Mouse (Mus musculus) gastrocnemius, postnatal 36 days (tissue): ENCODE data around the gene Orc3. TPM values are rescaled to one million over a fixed set of nuclear protein-coding genes. Genes with fewer than 3 reads are reported as not detected.

Experiments used
- DNase-seq, 2 experiments: peaks; one replicate each; pipeline ENCODE4 v3.0.0; 2022
- intact Hi-C: fragments of 180-260 bp; cut with DNase I; formaldehyde crosslinking; loops from one replicate; pipeline ENCODE4 v1.15.1; 2025
- long read RNA-seq, 2 experiments: library from polyadenylated mRNA; stranded (forward); transcript quantifications; one replicate each; pipeline ENCODE4 v2.0.0; 2021
- total RNA-seq, 2 experiments: library from RNA; stranded (reverse); gene quantifications; 2 replicates each; pipeline ENCODE4 v1.2.3; 2021

Orc3 gene
- 10 to 100 TPM; 32.7 to 36.2 TPM for total RNA-seq
- long read RNA-seq, experiment 1, transcript Orc3-202 (20 exons, 2,266 nt), result major isoform, 8 of 273 reads
- long read RNA-seq, experiment 1, partial matches to known transcripts, result 254 of 273 reads
- long read RNA-seq, experiment 1, other reads (novel, unspliced or antisense), result 7 of 273 reads
- long read RNA-seq, experiment 2, transcript Orc3-202 (20 exons, 2,266 nt), result minor isoform, 10 of 329 reads
- long read RNA-seq, experiment 2, transcript Orc3-201 (20 exons, 2,300 nt), result major isoform, 12 of 329 reads
- long read RNA-seq, experiment 2, partial matches to known transcripts, result 304 of 329 reads
- long read RNA-seq, experiment 2, other reads (novel, unspliced or antisense), result 3 of 329 reads

- DNase-seq, result peak; percentile 85 to 87
- intact Hi-C loops, result loop anchor here (10.0 kb wide), 1 partner anchor 160 kb away; the partner anchor contains the start of gene Smim8
These were observed at the start of gene Orc3, which contains the start of gene Rars2 for GRCm38 (mm10) chr4:34614630-34615094. Gene Orc3, minus strand, starts transcription at chr4:34614944. Gene Rars2, plus strand, starts transcription at chr4:34614957.

- DNase-seq, result no peak
- intact Hi-C loops, result no loop called here
These were observed 47.2 kb upstream of the Orc3 start for GRCm38 (mm10) chr4:34661927-34662326.

- intact Hi-C loops, result no loop called here
- DNase-seq, result no peak
These were observed 46.8 kb upstream of the Orc3 start for GRCm38 (mm10) chr4:34661514-34661913.

GRCm38 (mm10) chr4:34659012-34659411, 44.3 kb upstream of the Orc3 start:
- intact Hi-C loops, result no loop called here

GRCm38 (mm10) chr4:34656101-34656500, 41.4 kb upstream of the Orc3 start:
- intact Hi-C loops, result no loop called here
- DNase-seq, result no peak

More at GRCm38 (mm10) chr4:34659012-34659411, 44.3 kb upstream of the Orc3 start:
- DNase-seq, result no peak

GRCm38 (mm10) chr4:34653179-34653578, 38.4 kb upstream of the Orc3 start:
- intact Hi-C loops, result no loop called here
- no peak for DNase-seq

- no peak for DNase-seq
- intact Hi-C loops, result no loop called here
These were observed 30.0 kb upstream of the Orc3 start for GRCm38 (mm10) chr4:34644779-34645178.

GRCm38 (mm10) chr4:34640731-34641130, 26.0 kb upstream of the Orc3 start:
- no peak for DNase-seq
- intact Hi-C loops, result no loop called here

- DNase-seq, result no peak
- intact Hi-C loops, result no loop called here
These were observed 25.1 kb upstream of the Orc3 start for GRCm38 (mm10) chr4:34639745-34640364.

- intact Hi-C loops, result no loop called here
- DNase-seq, result no peak
These were observed 23.1 kb upstream of the Orc3 start for GRCm38 (mm10) chr4:34637851-34638250.

GRCm38 (mm10) chr4:34637386-34637785, 22.6 kb upstream of the Orc3 start:
- DNase-seq, result no peak

GRCm38 (mm10) chr4:34636036-34636435, 21.3 kb upstream of the Orc3 start:
- intact Hi-C loops, result no loop called here

More at GRCm38 (mm10) chr4:34637386-34637785, 22.6 kb upstream of the Orc3 start:
- intact Hi-C loops, result no loop called here

GRCm38 (mm10) chr4:34634129-34634528, 19.4 kb upstream of the Orc3 start:
- DNase-seq, result no peak
- intact Hi-C loops, result no loop called here

More at GRCm38 (mm10) chr4:34636036-34636435, 21.3 kb upstream of the Orc3 start:
- no peak for DNase-seq

- intact Hi-C loops, result no loop called here
- DNase-seq, result no peak
These were observed 15.2 kb upstream of the Orc3 start for GRCm38 (mm10) chr4:34629956-34630355.

GRCm38 (mm10) chr4:34626401-34626800, 11.7 kb upstream of the Orc3 start:
- intact Hi-C loops, result no loop called here

GRCm38 (mm10) chr4:34625556-34625955, 10.8 kb upstream of the Orc3 start:
- DNase-seq, result no peak
- intact Hi-C loops, result no loop called here

More at GRCm38 (mm10) chr4:34626401-34626800, 11.7 kb upstream of the Orc3 start:
- DNase-seq, result no peak

- DNase-seq, result no peak
- intact Hi-C loops, result loop anchor here (10.0 kb wide), 1 partner anchor 159 kb away; the partner anchor contains the start of gene Smim8
These were observed 1.4 kb upstream of the Orc3 start for GRCm38 (mm10) chr4:34616146-34616545.

- no peak for DNase-seq
- intact Hi-C loops, result loop anchor here (10.0 kb wide), 1 partner anchor 159 kb away; the partner anchor contains the start of gene Smim8
These were observed 559 bp upstream of the Orc3 start for GRCm38 (mm10) chr4:34615303-34615702.

GRCm38 (mm10) chr4:34613571-34614145, 1.1 kb downstream of the Orc3 start:
- intact Hi-C loops, result loop anchor here (10.0 kb wide), 1 partner anchor 161 kb away; the partner anchor contains the start of gene Smim8
- no peak for DNase-seq

- intact Hi-C loops, result no loop called here
- DNase-seq, result no peak
These were observed 8.1 kb downstream of the Orc3 start for GRCm38 (mm10) chr4:34606658-34607057.

- intact Hi-C loops, result no loop called here
- no peak for DNase-seq
These were observed 11.6 kb downstream of the Orc3 start for GRCm38 (mm10) chr4:34603123-34603522.
